Mouse (Mus musculus): ENCODE measurements at regions not wholly inside any gene's neighbourhood (a gene's known extent, or its start where the extent isn't known, plus 50 kb on each side); places are given as distances from the start of the nearest gene placed in this dataset.
"Not testable (repeated sequence)": the region's sequence is repeated elsewhere in the genome, so short reads cannot be mapped to it uniquely, and the experiment has no call there.

GRCm38 (mm10) chr13:74563483-74564330 is 69.9 kb upstream of the Zfp825 start:
- DNase-seq (ENCODE audit: low spot score) = peak; percentile 91

DNA sequence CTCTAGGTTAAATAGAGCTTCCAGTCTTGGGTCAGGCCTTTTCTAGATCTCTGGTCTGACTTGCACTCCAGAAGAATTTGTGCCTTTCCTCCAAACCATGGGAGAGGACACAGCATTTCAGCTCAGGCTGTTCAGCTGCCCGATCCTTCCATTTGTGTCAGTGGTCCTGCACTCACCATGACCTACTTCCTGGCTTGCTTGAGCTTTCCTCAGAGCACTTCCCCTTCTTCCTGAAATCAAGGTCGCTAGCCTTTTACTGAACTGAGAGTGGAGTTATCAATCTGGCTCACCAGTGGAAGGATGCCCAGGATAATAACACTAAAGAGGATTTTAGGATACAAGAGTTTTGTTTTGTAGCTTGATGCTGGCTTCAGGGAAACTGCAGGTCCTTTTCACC is 70.5 kb upstream of the Zfp825 start:
- DNase-seq (ENCODE audit: low spot score) = not testable (repeated sequence)

- DNase-seq (ENCODE audit: low spot score) = not testable (repeated sequence)
Measured at GRCm38 (mm10) chr13:74569967-74570366, 69.4 kb upstream of the Erap1 start.

Data from adipocyte (in vitro differentiated cells).